Mouse (Mus musculus): ENCODE data around the gene Olfr877.

DNA sequence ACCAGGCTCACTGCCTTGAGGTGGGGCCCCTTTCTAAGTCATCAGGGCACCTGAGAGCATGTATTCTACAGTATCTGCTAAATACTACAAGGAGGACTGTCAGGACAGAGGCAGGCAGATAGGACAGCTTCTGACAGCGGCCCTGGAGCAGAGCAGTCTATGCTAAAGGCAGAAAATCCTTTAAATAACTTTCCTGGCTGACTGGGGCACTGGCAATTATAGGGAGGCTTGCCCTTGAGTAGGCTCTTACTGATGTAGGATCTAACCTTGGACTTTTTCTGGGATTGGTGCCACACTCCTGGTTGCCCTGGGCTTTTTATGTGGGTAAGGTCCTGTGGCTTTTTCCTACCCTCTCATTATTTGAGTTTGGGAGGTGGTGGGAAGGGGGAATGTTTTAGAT lies 16.2 kb downstream of the Olfr877 start:
- TF ChIP-seq CTCF (IDR thresholded peaks at IDR 0.05; ENCODE audit: low read depth), result no peak
- TF ChIP-seq EP300 (IDR thresholded peaks at IDR 0.05; ENCODE audit: low read depth), result no peak

All from heart, postnatal 0 days (tissue).